Comparison of ENCODE assay signal across 24 mouse cellular contexts in genomic region chr16:80962141-80962540, GRCm38 (mm10).
"Had no signal": no experiment of that assay in that cellular context is flagged by ENCODE, and none has a peak within 500 bp of the region (broad histone marks: within the 10 kb centered on the region; RNA-seq: fewer than 3 reads in every experiment).

No protein-coding gene starts in this region.

- H3K9ac ChIP-seq: heart, embryonic 12.5 days; hindbrain, embryonic 12.5 days; hindbrain, embryonic 14.5 days; intestine, embryonic 15.5 days; kidney, embryonic 15.5 days; liver, embryonic 13.5 days; liver, embryonic 15.5 days had no signal

- H3K27me3 ChIP-seq: heart, embryonic 12.5 days; hindbrain, embryonic 12.5 days; intestine, embryonic 15.5 days; kidney, embryonic 15.5 days; liver, embryonic 13.5 days; liver, embryonic 15.5 days had no signal

- H3K4me3 ChIP-seq: heart, embryonic 10.5 days; heart, embryonic 12.5 days; hindbrain, embryonic 10.5 days; hindbrain, embryonic 12.5 days; intestine, embryonic 15.5 days; kidney, embryonic 15.5 days; liver, embryonic 13.5 days; liver, embryonic 15.5 days had no signal

- H3K4me2 ChIP-seq: heart, embryonic 12.5 days; hindbrain, embryonic 12.5 days; hindbrain, embryonic 14.5 days; intestine, embryonic 15.5 days; kidney, embryonic 15.5 days; liver, embryonic 11.5 days; liver, embryonic 13.5 days; liver, embryonic 15.5 days had no signal

- ATAC-seq: hindbrain, embryonic 16.5 days; inflammation-experienced regulatory T-cells, adult 6 months; intestine, embryonic 15.5 days had no signal

- H3K36me3 ChIP-seq: heart, embryonic 10.5 days; heart, embryonic 12.5 days; hindbrain, embryonic 10.5 days; hindbrain, embryonic 12.5 days; intestine, embryonic 15.5 days; kidney, embryonic 15.5 days; liver, embryonic 13.5 days; liver, embryonic 15.5 days had no signal

- H3K9me3 ChIP-seq: heart, embryonic 10.5 days; heart, embryonic 12.5 days; hindbrain, embryonic 10.5 days; hindbrain, embryonic 12.5 days; intestine, embryonic 15.5 days; kidney, embryonic 15.5 days; liver, embryonic 13.5 days; liver, embryonic 15.5 days had no signal

- DNase-seq: gastrocnemius, postnatal 25 days; heart, adult 18-20 months; heart, postnatal 10 days; heart, postnatal 4 days; kidney, adult 11 months; kidney, adult 2 months; kidney, adult 9 months; kidney, postnatal 36 days; layer of hippocampus, postnatal 36 days; left cerebral cortex, postnatal 4 days; liver; liver, embryonic 13.5 days had no signal

- H3K4me1 ChIP-seq: heart, embryonic 10.5 days; heart, embryonic 12.5 days; hindbrain, embryonic 10.5 days; hindbrain, embryonic 12.5 days; intestine, embryonic 15.5 days; kidney, embryonic 15.5 days; liver, embryonic 13.5 days; liver, embryonic 15.5 days had no signal

- H3K27ac ChIP-seq: heart, embryonic 10.5 days; hindbrain, embryonic 10.5 days; hindbrain, embryonic 12.5 days; hindbrain, embryonic 14.5 days; intestine, embryonic 15.5 days; kidney, embryonic 15.5 days; kidney, postnatal 0 days; liver, embryonic 13.5 days; liver, embryonic 15.5 days had no signal
